Mouse (Mus musculus): ENCODE measurements around the gene Rgs7bp. TPM values are rescaled to one million over a fixed set of nuclear protein-coding genes. Genes with fewer than 3 reads are reported as not detected.

Rgs7bp gene
- polyA plus RNA-seq, 1 experiment from 2014 or later: 0.81 TPM

- Histone ChIP-seq H3K36me3 (ENCODE audit: control insufficient read depth, insufficient read depth, low read length) (no peaks in the 10 kb centered on the region), H3K4me1 (replicated peaks; ENCODE audit: control insufficient read depth, insufficient read depth, low read length) (no peaks in the 10 kb centered on the region), H3K27ac (ENCODE audit: low read depth, low read length) (no peak overlapping the region), H3K4me3 (ENCODE audit: low read depth, low read length) (no peak overlapping the region), H3K9me3 (ENCODE audit: control insufficient read depth, low read length) (no peaks in the 10 kb centered on the region), H3K9ac (ENCODE audit: low read depth, low read length) (no peak overlapping the region), H3K4me2 (no peak overlapping the region), H3K27me3 (replicated peaks; ENCODE audit: control insufficient read depth, insufficient read depth, low read length) (no peaks in the 10 kb centered on the region)
- DNase-seq (ENCODE audit: low spot score) (no peak), ATAC-seq (replicated peaks; ENCODE audit: low FRiP score) (no peak)
- 72% methylated on average over 7 of the region's 7 CpGs for WGBS
Observed at GRCm38 (mm10) chr13:104988811-104989258, 65.9 kb downstream of the Rgs7bp start.

- no peaks in the 10 kb centered on the region for H3K36me3 ChIP-seq (ENCODE audit: control insufficient read depth, insufficient read depth, low read length)
- H3K4me3 ChIP-seq (ENCODE audit: low read depth, low read length): no peak overlapping the region
- no peak overlapping the region for H3K27ac ChIP-seq (ENCODE audit: low read depth, low read length)
- H3K9ac ChIP-seq (ENCODE audit: low read depth, low read length): no peak overlapping the region
- no peak for ATAC-seq (replicated peaks; ENCODE audit: low FRiP score)
- H3K4me1 ChIP-seq (replicated peaks; ENCODE audit: control insufficient read depth, insufficient read depth, low read length): no peaks in the 10 kb centered on the region
- H3K9me3 ChIP-seq (ENCODE audit: control insufficient read depth, low read length): no peaks in the 10 kb centered on the region
- WGBS: 85% methylated on average over 13 of the region's 13 CpGs
- no peaks in the 10 kb centered on the region for H3K27me3 ChIP-seq (replicated peaks; ENCODE audit: control insufficient read depth, insufficient read depth, low read length)
- no peak overlapping the region for H3K4me2 ChIP-seq
- DNase-seq (ENCODE audit: low spot score): no peak
Observed at GRCm38 (mm10) chr13:104988009-104988540, 66.7 kb downstream of the Rgs7bp start.

- Histone ChIP-seq H3K9ac (ENCODE audit: low read depth, low read length) (no peak overlapping the region), H3K36me3 (ENCODE audit: control insufficient read depth, insufficient read depth, low read length) (no peaks in the 10 kb centered on the region), H3K9me3 (ENCODE audit: control insufficient read depth, low read length) (no peaks in the 10 kb centered on the region; the same call in 1 of the 2 replicates), H3K4me3 (ENCODE audit: low read depth, low read length) (no peak overlapping the region), H3K27ac (ENCODE audit: low read depth, low read length) (no peak overlapping the region), H3K4me1 (replicated peaks; ENCODE audit: control insufficient read depth, insufficient read depth, low read length) (no peaks in the 10 kb centered on the region), H3K4me2 (no peak overlapping the region), H3K27me3 (replicated peaks; ENCODE audit: control insufficient read depth, insufficient read depth, low read length) (no peaks in the 10 kb centered on the region)
- 85% methylated on average over 4 of the region's 4 CpGs for WGBS
- DNase-seq (ENCODE audit: low spot score) (no peak), ATAC-seq (replicated peaks; ENCODE audit: low FRiP score) (no peak)
Observed at GRCm38 (mm10) chr13:104985691-104986090, 69.0 kb downstream of the Rgs7bp start.

- WGBS: 72% methylated on average over 5 of the region's 5 CpGs
- Histone ChIP-seq H3K27me3 (replicated peaks; ENCODE audit: control insufficient read depth, insufficient read depth, low read length) (no peaks in the 10 kb centered on the region), H3K9ac (ENCODE audit: low read depth, low read length) (no peak overlapping the region), H3K4me1 (replicated peaks; ENCODE audit: control insufficient read depth, insufficient read depth, low read length) (no peaks in the 10 kb centered on the region), H3K27ac (ENCODE audit: low read depth, low read length) (no peak overlapping the region), H3K36me3 (ENCODE audit: control insufficient read depth, insufficient read depth, low read length) (no peaks in the 10 kb centered on the region), H3K9me3 (ENCODE audit: control insufficient read depth, low read length) (no peaks in the 10 kb centered on the region; the same call in 1 of the 2 replicates), H3K4me3 (ENCODE audit: low read depth, low read length) (no peak overlapping the region), H3K4me2 (no peak overlapping the region)
- ATAC-seq (replicated peaks; ENCODE audit: low FRiP score): no peak
- DNase-seq (ENCODE audit: low spot score): no peak
Observed at GRCm38 (mm10) chr13:104983989-104984388, 70.7 kb downstream of the Rgs7bp start.

- no peak overlapping the region for H3K4me3 ChIP-seq (ENCODE audit: low read depth, low read length)
- H3K9me3 ChIP-seq (ENCODE audit: control insufficient read depth, low read length): no peaks in the 10 kb centered on the region; the same call in 1 of the 2 replicates
- no peak overlapping the region for H3K9ac ChIP-seq (ENCODE audit: low read depth, low read length)
- H3K27ac ChIP-seq (ENCODE audit: low read depth, low read length): no peak overlapping the region
- no peak overlapping the region for H3K4me2 ChIP-seq
- H3K27me3 ChIP-seq (replicated peaks; ENCODE audit: control insufficient read depth, insufficient read depth, low read length): no peaks in the 10 kb centered on the region
- DNase-seq (ENCODE audit: low spot score): no peak
- no peaks in the 10 kb centered on the region for H3K36me3 ChIP-seq (ENCODE audit: control insufficient read depth, insufficient read depth, low read length)
- H3K4me1 ChIP-seq (replicated peaks; ENCODE audit: control insufficient read depth, insufficient read depth, low read length): no peaks in the 10 kb centered on the region
- no peak for ATAC-seq (replicated peaks; ENCODE audit: low FRiP score)
- 88% methylated on average over 10 of the region's 10 CpGs for WGBS
Observed at GRCm38 (mm10) chr13:104982781-104983353, 71.9 kb downstream of the Rgs7bp start.

- Histone ChIP-seq H3K4me2 (no peak overlapping the region), H3K36me3 (ENCODE audit: control insufficient read depth, insufficient read depth, low read length) (no peaks in the 10 kb centered on the region), H3K9ac (ENCODE audit: low read depth, low read length) (no peak overlapping the region), H3K4me1 (replicated peaks; ENCODE audit: control insufficient read depth, insufficient read depth, low read length) (no peaks in the 10 kb centered on the region), H3K27me3 (replicated peaks; ENCODE audit: control insufficient read depth, insufficient read depth, low read length) (no peaks in the 10 kb centered on the region), H3K4me3 (ENCODE audit: low read depth, low read length) (no peak overlapping the region), H3K9me3 (ENCODE audit: control insufficient read depth, low read length) (no peaks in the 10 kb centered on the region; the same call in 1 of the 2 replicates), H3K27ac (ENCODE audit: low read depth, low read length) (no peak overlapping the region)
- 78% methylated on average over 1 of the region's 1 CpGs for WGBS
- DNase-seq (ENCODE audit: low spot score) (no peak), ATAC-seq (replicated peaks; ENCODE audit: low FRiP score) (no peak)
Observed at GRCm38 (mm10) chr13:104978176-104978575, 76.6 kb downstream of the Rgs7bp start.

- 73% methylated on average over 2 of the region's 2 CpGs for WGBS
Observed at GRCm38 (mm10) chr13:104967486-104967885, 87.2 kb downstream of the Rgs7bp start.

GRCm38 (mm10) chr13:104963716-104964115 lies 91.0 kb downstream of the Rgs7bp start:
- Histone ChIP-seq H3K27ac (ENCODE audit: low read depth, low read length) (no peak overlapping the region), H3K9me3 (ENCODE audit: control insufficient read depth, low read length) (no peaks in the 10 kb centered on the region), H3K4me1 (replicated peaks; ENCODE audit: control insufficient read depth, insufficient read depth, low read length) (no peaks in the 10 kb centered on the region), H3K9ac (ENCODE audit: low read depth, low read length) (no peak overlapping the region), H3K4me3 (ENCODE audit: low read depth, low read length) (no peak overlapping the region), H3K4me2 (no peak overlapping the region), H3K36me3 (ENCODE audit: control insufficient read depth, insufficient read depth, low read length) (no peaks in the 10 kb centered on the region), H3K27me3 (replicated peaks; ENCODE audit: control insufficient read depth, insufficient read depth, low read length) (no peaks in the 10 kb centered on the region)
- no peak for DNase-seq (ENCODE audit: low spot score)
- WGBS: 80% methylated on average over 4 of the region's 4 CpGs
- ATAC-seq (replicated peaks; ENCODE audit: low FRiP score): no peak

More at GRCm38 (mm10) chr13:104967486-104967885, 87.2 kb downstream of the Rgs7bp start:
- DNase-seq (ENCODE audit: low spot score): no peak
- no peaks in the 10 kb centered on the region for H3K9me3 ChIP-seq (ENCODE audit: control insufficient read depth, low read length)
- H3K27me3 ChIP-seq (replicated peaks; ENCODE audit: control insufficient read depth, insufficient read depth, low read length): no peaks in the 10 kb centered on the region
- H3K4me1 ChIP-seq (replicated peaks; ENCODE audit: control insufficient read depth, insufficient read depth, low read length): no peaks in the 10 kb centered on the region
- ATAC-seq (replicated peaks; ENCODE audit: low FRiP score): no peak
- H3K36me3 ChIP-seq (ENCODE audit: control insufficient read depth, insufficient read depth, low read length): no peaks in the 10 kb centered on the region
- no peak overlapping the region for H3K4me2 ChIP-seq
- no peak overlapping the region for H3K27ac ChIP-seq (ENCODE audit: low read depth, low read length)
- H3K9ac ChIP-seq (ENCODE audit: low read depth, low read length): no peak overlapping the region
- no peak overlapping the region for H3K4me3 ChIP-seq (ENCODE audit: low read depth, low read length)
